Mouse (Mus musculus) adrenal gland, postnatal 14 days (tissue): ENCODE results near the gene Rai1. TPM values are rescaled to one million over a fixed set of nuclear protein-coding genes. Genes with fewer than 3 reads are reported as not detected.

Experiments
- DNase-seq: peaks from one replicate; pipeline ENCODE4 v3.0.0; 2021; ENCODE audit warnings: mixed read lengths
- total RNA-seq: library from RNA; stranded (reverse); gene quantifications from 2 replicates; pipeline ENCODE4 v1.2.3, GENCODE M21; 2021

The Rai1 gene
- total RNA-seq, 1 experiment from 2014 or later = 38.8 TPM

- no peak for DNase-seq
Observed at GRCm38 (mm10) chr11:60163362-60163761, 58.5 kb downstream of the Rai1 start.

- DNase-seq = no peak
Observed at GRCm38 (mm10) chr11:60164450-60164849, 59.6 kb downstream of the Rai1 start.

GRCm38 (mm10) chr11:60165076-60165475 lies 60.3 kb downstream of the Rai1 start:
- DNase-seq = peak; percentile 77

- peak; percentile 75 for DNase-seq
Observed at GRCm38 (mm10) chr11:60168780-60169179, 64.0 kb downstream of the Rai1 start.

- DNase-seq = no peak
Observed at GRCm38 (mm10) chr11:60172074-60172473, 67.3 kb downstream of the Rai1 start.

- no peak for DNase-seq
Observed at GRCm38 (mm10) chr11:60173606-60174184, 68.9 kb downstream of the Rai1 start.

- DNase-seq = peak; percentile 82
Observed at GRCm38 (mm10) chr11:60175371-60176181, 70.8 kb downstream of the Rai1 start.

- peak; percentile 84 for DNase-seq
Observed at GRCm38 (mm10) chr11:60176182-60176974, 71.6 kb downstream of the Rai1 start.

GRCm38 (mm10) chr11:60176975-60177657 lies 72.3 kb downstream of the Rai1 start:
- peak; percentile 39 for DNase-seq

- no peak for DNase-seq
Observed at GRCm38 (mm10) chr11:60178005-60178404, 73.2 kb downstream of the Rai1 start.

- DNase-seq = peak; percentile 47
Observed at GRCm38 (mm10) chr11:60178506-60178905, 73.7 kb downstream of the Rai1 start.

- peak; percentile 73 for DNase-seq
Observed at GRCm38 (mm10) chr11:60182116-60182670, 77.4 kb downstream of the Rai1 start.

GRCm38 (mm10) chr11:60182741-60183140 lies 77.9 kb downstream of the Rai1 start:
- no peak for DNase-seq

GRCm38 (mm10) chr11:60184346-60185325 lies 79.8 kb downstream of the Rai1 start:
- peak; percentile 37 for DNase-seq

- DNase-seq = peak; percentile 66
Observed at GRCm38 (mm10) chr11:60185396-60186231, 80.8 kb downstream of the Rai1 start.

GRCm38 (mm10) chr11:60187070-60187469 lies 82.3 kb downstream of the Rai1 start:
- no peak for DNase-seq

GRCm38 (mm10) chr11:60188275-60188853 lies 83.6 kb downstream of the Rai1 start:
- DNase-seq = no peak

GRCm38 (mm10) chr11:60189501-60190040 lies 84.8 kb downstream of the Rai1 start:
- DNase-seq = peak; percentile 61

- no peak for DNase-seq
Observed at GRCm38 (mm10) chr11:60190055-60190641, 85.3 kb downstream of the Rai1 start.
